Mouse (Mus musculus) E14TG2a.4 (cell line): ENCODE results near the gene Mybl2.

Experiments used
- CTCF ChIP-seq: conservative IDR thresholded peaks from 2 replicates; pipeline ENCODE4 v1.5.1; 2014; ENCODE audit warnings: low read length
- NANOG ChIP-seq: IDR thresholded peaks from 2 replicates; pipeline ENCODE4 v1.6.1; 2014; ENCODE audit warnings: borderline replicate concordance, low read length, mixed read lengths
- POU5F1 ChIP-seq: IDR thresholded peaks from 2 replicates; pipeline ENCODE4 v1.6.1; 2014; ENCODE audit warnings: low read length, borderline replicate concordance

DNA sequence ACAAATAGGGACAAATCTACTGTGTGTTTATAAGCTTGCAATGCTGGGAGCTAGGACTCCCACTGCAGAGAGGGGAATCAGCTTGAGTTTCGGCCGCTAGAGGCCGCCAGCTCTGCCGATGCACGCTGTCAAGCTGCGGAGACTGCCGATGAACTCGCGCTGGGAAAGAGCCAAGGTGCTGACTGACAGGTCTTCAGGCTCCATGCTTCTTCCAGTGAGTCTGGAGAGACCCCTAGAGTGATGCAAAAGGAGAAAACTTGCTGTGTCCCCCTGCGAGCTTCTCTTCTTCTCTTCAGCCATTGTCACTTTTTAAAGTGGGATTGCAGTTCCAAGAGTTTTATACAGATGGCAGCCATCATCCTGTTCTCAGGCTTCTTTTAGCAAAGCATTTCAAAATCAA lies 6.4 kb upstream of the Mybl2 start:
- TF ChIP-seq CTCF (peak; percentile 93), POU5F1 (no peak), NANOG (no peak)
